Mouse (Mus musculus) mouse embryonic stem cell (cell line): ENCODE measurements around the gene Phf11c.
"Not testable (repeated sequence)": the region's sequence is repeated elsewhere in the genome, so short reads cannot be mapped to it uniquely, and the experiment has no call there.

Source experiments
- in situ Hi-C, 2 experiments: fragments of 300-500 bp; cut with MboI; formaldehyde crosslinking; loops; 1 replicate in 1 of 2; 3 replicates in 1 of 2; pipeline ENCODE4 v1.14.3; 2019 to 2020; ENCODE audit warnings: low sequenced_read_pairs in 2 of 2, low pct_unique_long_range_greater_than_20kb in 1 of 2, mixed read lengths in 1 of 2; ENCODE audit not compliant: unreplicated experiment in 1 of 2

Gene Phf11c

DNA sequence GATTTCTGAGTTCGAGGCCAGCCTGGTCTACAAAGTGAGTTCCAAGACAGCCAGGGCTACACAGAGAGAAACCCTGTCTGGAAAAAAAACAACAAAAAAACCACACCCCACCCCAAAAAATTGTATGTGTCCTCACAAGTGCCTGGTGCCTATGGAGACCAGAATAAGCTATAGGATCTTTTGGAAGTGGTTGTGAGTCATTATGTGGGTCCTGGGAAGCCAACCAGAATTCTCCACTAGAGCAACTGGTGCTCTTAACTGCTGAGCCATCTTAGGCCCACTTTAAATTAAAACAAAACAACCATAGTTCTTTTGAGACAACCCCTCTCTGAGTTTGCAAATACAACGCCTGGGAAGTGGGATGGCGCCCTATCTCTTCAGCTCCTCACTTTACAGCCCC lies at the start of gene Phf11c:
Gene Phf11c (minus strand): TSS at position 101 of the 400 bp plus-strand sequence.
- in situ Hi-C loops, result no loop called here

DNA sequence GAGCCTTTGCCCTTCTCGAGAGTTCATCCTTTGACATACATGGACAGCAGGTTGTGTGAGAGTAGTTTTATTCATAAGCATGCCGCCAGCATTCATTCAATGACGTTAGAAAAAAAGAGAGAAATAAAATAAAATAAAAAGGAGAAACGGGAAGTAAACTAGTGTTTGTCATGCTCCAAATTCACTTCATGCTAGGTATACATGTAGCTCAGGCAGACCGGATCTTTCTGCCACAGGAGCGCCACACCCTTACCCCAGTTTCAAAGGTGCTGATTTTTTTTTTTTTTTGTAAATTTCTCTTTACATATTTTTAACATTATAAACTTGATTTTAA lies 46.3 kb upstream of the Phf11c start:
- in situ Hi-C loops, result no loop called here

DNA sequence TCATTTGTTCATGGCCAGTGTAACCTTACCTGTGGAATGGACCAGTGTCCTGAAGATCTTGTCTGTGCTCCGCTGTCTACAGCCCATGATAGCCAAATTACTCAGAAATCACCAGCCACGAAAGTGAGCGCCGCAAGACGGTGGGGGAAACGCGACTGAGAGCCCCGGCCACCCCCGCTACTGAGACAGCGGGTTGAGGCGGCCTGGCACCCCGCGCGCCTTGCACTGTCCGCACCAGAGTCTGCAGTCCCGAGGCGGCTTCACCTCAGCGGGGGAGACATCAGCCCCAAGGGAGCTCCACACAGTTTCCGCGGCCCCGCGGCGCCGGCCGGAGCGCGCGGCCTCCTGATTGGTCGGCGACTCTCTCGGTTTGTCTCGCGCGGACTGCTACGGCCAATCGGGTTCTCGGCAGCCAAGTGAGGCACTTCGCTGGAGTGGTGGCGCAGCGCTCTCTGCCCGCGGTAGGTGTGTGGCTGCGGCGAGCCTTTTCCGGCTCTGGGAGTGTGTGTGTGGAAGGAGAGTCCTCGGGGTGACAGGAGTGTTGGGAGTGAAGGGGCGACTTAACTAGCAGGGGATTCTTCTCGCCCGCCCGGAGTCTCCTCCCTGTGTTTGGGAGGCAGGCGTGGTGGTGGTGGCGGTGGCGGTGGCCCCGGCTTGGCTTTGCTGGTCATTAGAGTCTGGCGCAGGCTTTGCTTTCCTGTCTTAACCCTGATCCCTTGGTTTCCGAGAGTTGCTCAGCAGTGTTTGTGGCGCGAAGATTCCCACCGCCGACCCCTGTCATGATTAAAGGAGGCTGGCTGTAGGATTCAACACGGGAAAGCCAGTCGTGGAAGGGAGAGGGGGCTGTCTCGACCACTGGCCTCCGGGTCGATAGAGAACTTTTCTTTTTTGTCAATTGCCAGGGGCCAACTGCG lies 45.6 kb upstream of the Phf11c start, which contains the start of the genes Setdb2 and Cab39l:
Gene Setdb2 (minus strand): TSS at position 327 of the 914 bp plus-strand sequence.
Gene Cab39l (plus strand): TSS at position 415 of the 914 bp plus-strand sequence.
- in situ Hi-C loops, result no loop called here

DNA sequence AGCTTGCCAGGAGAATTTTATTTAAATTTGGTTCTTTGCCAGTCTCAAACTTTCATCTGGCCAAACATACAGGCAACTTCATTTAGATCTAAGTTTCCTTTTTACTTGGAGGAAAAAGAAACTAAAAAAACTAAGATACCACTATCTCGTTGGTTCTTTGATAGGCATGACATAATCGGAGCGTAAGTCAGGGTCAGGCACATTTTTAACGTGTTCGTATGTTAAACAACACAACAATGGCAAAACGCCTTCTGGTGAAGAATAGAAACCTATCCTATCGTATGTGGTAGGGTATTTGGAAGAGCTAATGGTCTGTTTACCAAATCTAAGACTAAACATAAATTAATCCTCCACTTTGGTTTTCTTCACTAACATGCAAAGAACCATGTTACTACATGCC lies 44.9 kb upstream of the Phf11c start:
- in situ Hi-C loops, result no loop called here

DNA sequence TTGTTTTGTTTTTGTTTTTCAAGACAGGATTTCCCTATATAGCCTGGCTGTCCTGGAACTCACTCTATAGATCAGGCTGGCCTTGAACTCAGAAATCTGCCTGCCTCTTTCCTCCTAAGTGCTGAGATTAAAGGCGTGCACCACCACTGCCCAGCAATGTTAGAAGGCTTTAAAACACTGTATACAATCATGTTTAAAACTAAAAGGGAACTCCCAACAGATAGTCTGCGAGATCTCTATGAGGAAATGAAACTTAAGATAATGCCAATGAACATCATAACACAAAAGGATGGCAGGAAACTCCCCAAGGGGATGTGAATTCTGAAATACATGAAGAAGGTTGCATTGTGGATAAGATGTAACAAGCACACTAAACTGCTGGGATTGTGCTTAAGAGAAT lies 43.3 kb upstream of the Phf11c start:
- in situ Hi-C loops, result loop anchor here in 1 of 2 experiments (10.0 kb wide), 1 partner anchor 64 kb away; no protein-coding TSS in a partner anchor

DNA sequence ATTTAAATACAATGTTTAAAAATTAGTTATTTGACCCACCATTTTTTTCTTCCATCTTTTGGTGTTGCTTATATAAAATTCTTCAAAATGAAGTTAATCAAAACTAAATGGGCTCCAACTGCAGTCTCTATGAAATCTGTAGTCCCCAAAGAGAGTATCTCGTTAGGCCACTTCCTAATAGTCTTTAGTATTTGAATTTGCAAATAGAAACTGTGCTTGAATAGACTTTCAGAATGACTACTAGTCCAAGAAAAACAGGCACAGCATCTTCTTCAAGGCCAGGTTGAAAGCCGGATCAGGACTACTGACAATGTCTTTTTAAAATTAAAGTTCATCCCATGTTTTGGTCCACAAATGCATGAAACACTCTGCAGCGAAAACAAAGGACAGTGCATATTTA lies 42.2 kb upstream of the Phf11c start:
- in situ Hi-C loops, result loop anchor here in 1 of 2 experiments (10.0 kb wide), 1 partner anchor 63 kb away; no protein-coding TSS in a partner anchor

DNA sequence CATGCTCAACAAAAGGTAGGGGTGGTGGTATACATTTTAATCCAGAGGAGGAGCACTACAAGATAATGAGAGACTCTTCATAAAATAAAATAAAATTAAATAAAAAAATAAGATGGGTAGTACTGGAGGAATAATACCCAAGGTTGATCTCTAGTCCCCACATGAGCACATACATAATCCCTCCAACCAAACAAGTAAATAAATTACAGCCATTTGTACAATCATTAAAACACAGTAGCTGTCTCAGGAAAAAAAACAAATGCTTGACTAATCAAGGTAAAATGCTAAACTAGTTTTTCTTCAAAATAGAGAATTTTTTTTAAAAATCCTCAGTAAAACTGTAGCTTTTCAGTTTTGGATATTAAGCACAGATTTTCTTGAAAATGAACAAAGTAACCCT lies 40.0 kb upstream of the Phf11c start:
- in situ Hi-C loops, result loop anchor here in 1 of 2 experiments (10.0 kb wide), 1 partner anchor 60 kb away; no protein-coding TSS in a partner anchor

DNA sequence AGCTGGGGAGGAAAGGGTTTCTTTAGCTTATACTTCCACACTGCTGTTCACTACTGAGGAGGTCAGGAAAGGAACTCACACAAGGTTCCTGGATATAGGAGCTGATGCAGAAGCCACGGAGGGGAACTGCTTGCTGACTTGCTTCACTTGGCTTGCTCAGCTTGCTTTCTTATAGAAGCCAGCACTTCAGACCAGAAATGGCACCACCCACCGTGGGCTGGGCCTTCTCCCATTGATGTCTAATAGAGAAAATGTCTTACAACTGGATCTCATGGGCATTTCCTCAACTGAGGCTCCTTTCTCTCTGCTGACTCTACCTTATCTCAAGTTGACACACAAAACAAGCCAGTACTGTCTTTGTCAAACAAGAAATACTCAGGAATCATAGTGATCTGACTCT lies 38.7 kb upstream of the Phf11c start:
- in situ Hi-C loops, result loop anchor here in 1 of 2 experiments (10.0 kb wide), 1 partner anchor 59 kb away; no protein-coding TSS in a partner anchor

DNA sequence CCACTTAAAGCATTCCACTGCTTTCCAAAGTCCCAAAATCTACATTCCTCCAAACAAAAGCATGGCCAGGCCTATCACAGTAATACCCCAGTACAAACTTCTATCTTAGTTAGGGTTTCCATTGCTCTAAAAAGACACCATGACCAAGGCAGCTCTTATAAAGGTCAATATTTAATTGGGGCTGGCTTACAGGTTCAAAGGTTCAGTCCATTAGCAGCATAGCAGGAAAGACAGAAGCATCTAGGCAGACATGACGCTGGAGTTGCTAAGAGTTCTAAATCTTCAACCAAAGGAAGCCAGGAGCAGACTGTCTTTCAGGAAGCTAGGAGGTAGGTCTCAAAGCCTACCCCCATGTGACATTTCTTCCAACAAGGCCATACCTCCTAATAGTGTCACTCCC lies 35.4 kb upstream of the Phf11c start:
- in situ Hi-C loops, result loop anchor here in 1 of 2 experiments (10.0 kb wide), 1 partner anchor 56 kb away; no protein-coding TSS in a partner anchor

DNA sequence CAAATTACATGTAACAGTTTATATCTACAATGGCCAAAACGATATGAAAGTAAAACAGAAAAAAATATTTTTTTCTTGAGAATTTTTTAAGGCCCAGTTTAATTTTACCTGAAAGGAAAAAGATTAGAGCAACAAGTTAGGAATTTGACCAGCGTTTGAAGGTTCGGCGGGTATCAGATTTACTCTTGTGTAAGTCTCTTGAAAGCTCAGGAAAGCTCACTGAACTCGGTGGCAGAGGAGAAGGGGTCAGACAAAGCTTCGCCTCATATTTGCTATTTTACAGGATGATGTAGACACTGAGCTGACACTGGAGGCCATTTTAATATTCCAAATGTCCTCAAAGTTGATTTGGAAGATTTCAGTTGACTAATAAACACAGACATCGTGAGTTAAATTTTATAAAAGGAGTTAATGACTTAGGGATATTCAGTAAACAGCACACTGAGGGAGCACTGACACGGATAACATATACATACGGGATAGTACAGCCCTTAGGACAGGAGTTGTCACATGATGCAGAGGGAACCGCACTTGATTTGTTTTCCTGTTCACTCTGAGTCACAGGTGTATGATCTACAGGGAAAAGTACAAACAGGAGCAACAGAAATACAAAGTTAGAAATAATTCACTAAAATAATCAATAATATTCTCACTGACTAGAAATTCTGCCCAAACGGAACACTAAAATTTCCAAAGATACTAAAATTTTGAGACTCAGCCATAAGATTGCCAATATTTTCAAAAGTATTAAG lies 27.9 kb upstream of the Phf11c start:
- in situ Hi-C loops, result no loop called here

DNA sequence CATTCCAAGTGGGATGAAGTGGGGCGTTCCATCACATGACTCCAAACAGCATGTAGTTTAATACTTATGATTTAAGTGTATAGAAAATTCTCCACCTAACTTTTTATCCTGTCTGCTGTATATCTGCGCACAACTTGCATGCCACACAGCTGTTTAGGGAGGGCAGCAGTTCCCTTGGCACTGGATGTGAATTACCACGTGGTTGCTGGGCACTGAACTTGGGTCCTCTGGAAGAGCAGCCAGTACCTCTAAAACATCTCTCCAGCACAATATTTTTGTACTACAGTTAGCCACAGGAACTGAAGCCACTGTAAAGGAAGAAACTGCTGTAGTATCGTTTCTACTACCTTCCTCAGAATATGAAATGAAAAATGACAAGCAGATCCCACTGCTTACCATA lies 23.0 kb upstream of the Phf11c start:
- in situ Hi-C loops, result no loop called here

DNA sequence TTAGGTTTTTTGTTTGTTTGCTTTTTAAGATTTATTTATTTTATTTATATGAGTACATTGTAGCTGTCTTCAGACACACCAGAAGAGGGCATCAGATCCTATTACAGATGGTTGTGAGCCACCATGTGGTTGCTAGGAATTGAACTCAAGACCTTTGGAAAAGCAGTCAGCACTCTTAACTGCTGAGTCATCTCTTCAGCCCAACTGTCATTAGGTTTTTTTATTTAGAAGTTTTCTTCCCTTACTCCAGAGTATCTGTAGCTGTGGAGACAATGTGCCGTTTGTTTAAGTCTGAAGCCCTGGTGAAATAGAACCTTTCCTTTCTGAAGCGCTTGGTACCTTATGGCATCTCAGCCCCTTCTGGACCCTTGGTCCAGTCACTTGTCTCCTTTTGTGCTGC lies 19.8 kb upstream of the Phf11c start:
- in situ Hi-C loops, result not testable (repeated sequence)

DNA sequence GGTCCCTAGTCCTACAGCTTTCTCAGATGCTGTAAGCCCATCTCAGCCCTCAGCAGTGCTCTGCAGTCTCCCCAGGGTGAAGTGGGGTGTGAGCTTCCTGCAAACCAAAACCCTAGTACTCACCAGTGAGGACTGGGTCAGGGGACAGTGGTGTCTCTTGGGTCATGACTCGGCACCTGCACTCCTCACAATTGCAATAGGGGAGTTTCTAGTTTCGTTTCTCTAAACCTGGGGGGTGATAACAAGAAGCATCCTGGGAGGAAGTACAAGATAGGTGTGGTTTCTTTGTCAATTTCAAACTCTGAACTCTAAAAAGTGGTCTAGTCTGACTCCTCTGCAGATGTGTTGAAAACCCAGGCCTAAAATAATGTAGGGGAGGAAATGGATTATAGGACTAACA lies 1.8 kb upstream of the Phf11c start:
- in situ Hi-C loops, result no loop called here

DNA sequence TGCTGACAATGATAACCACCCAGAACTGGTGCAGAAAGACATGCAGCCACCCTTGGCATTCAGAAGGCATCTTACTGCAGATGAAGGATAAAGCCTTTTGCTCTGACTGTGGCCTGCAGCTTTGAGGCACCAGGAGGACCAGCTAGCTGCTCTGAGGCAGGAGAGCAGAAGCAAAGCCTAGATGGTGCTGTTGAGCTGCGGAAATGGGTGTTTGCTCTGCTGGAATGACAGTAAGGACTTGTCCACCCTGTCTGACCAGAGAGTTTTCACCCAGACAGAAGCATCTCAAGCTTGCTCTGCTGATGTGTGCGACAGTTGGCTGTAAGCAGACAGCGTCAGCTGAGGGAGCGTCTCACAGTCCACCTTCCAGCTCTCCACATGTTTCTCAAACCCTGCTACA lies 5.0 kb downstream of the Phf11c start:
- in situ Hi-C loops, result not testable (repeated sequence)

DNA sequence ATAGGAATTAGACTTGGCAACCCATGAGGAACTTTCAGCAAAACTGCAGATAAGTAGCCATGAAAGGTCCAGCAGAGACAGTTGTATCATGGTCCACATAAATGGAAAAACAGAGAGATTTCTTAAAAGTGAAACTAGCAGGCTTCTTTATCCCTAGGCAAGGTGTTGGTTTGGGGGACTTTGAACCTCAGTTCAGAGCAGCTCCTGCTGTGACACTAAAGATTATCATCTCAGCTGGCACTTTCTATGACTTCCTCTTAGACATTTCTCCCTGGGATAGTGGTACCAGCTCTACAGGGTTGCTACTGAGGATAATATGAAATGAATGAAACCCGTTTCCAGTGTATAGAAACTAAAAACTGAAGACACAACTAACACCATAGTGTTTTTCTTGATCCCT lies 5.6 kb downstream of the Phf11c start:
- in situ Hi-C loops, result no loop called here

DNA sequence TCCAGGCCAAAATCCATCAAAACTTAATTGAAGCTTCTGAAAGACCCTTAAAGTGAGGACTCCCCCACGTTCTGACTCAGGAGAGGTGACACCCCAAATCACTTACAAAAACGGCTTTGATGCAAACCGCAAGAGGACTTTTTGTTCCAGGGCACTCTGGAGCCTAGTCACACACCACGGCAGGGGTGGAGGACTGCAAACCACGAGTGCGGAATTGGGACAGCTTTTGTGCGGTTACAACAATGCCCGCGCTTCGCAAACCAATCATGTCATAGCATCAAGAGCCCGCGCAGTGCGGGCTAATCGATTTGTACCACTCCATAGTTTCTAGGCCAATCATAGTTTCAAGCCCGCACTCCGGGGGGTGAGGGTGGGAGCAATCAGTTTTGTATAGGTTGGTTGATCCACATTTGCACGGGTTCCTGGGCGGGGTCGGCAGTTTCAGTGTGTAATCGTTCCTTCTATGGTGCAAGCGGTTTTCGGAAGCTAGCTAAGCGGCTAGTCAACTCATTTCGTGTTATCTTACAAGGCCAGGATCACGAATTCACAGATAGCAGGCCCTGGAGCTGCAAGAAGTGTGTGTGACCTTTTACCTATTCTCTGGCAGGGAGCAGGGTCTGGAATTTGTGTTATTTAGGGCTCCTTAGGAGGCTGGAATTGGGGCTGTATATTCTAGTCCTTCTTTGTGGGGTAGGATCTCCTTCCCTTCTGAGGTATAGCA lies 24.7 kb downstream of the Phf11c start:
- in situ Hi-C loops, result loop anchor here in 1 of 2 experiments (10.0 kb wide), 1 partner anchor 64 kb away; no protein-coding TSS in a partner anchor

DNA sequence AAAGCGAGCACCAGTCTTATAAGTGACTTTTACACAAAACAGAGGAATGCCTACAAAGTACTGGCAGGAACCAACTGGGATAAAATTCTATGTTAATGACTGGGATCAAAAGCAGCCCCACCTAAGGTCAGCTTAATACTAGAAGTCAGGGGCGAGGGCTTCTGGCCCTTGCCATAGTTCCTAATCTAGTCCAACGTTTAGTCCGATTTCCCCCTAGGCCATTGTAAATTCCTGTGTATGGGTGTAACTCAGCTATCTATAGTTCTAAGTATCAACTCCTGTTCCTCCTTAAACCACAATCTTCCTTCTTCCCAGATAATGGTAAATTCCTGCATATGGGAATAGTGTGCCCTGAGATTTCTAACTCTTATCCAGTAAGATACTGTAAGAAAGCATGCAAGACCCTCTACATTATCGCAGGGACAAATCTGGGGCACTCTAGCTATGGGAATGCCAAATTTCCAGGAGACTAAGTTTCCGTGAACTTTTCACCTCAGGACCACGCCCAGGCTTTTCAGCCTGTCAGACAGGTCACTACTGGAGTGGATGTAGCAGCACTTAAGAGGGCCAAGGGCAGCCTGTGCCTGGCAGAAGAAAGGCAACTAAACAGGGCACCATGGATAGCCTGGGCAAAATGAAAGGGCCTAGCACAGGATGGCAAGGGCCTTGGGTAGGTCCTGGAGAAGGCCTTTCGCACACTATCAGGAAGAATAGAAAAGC lies 28.6 kb downstream of the Phf11c start:
- in situ Hi-C loops, result no loop called here

DNA sequence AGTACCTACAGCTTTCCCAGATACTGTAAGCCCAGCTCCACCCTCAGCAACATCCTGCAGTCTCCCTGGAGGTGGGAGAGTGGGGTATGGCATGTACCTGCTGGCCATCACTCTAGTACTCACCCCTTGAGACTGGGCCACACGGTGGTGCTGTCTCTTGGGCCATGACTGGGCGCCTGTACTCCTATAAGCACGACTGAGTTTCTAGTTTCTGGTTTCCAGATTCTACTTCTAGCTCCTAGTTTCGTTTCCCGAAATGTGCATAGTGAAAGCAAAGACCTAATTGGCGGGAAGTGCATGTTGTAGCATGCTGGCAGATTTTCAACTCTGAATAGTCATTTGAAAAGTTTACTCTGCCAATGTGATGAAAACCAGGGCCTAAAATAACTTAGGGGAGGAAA lies 29.9 kb downstream of the Phf11c start, which contains the start of gene Phf11d:
Gene Phf11d (minus strand): TSS at position 227 of the 401 bp plus-strand sequence.
- in situ Hi-C loops, result no loop called here
